19 mouse cellular contexts compared by ENCODE assay signal in genomic region chr12:45832671-45833413, GRCm38 (mm10).
DNase-seq lines count a peak whose midpoint lies in the region; ATAC-seq and TF ChIP-seq lines count a peak whose summit lies in the region.
"Had no signal": no experiment of that assay in that cellular context is flagged by ENCODE, and none has a peak within 500 bp of the region (broad histone marks: within the 10 kb centered on the region; RNA-seq: fewer than 3 reads in every experiment).

No protein-coding gene starts in this region.

- DNase-seq in brain, embryonic 14.5 days (ENCODE audit: low read depth): peak; percentile 54
- DNase-seq in hindbrain, embryonic 14.5 days (ENCODE audit: low spot score): peak; percentile 38
- DNase-seq in right cerebral cortex, adult 18-20 months: no peak
- DNase-seq in spleen, postnatal 10 days (ENCODE audit: low spot score in 2 of 2): no peak
- DNase-seq: kidney, adult 8-10 months; kidney, postnatal 4 days; liver, postnatal 0 days; spleen, adult 18-20 months; thymus, postnatal 25 days had no signal

- H3K27me3 ChIP-seq in forebrain, embryonic 13.5 days: no peaks in the 10 kb centered on the region
- H3K27me3 ChIP-seq in forebrain, embryonic 16.5 days (replicated peaks; ENCODE audit: control insufficient read depth, insufficient read depth, low read length): no peaks in the 10 kb centered on the region
- H3K27me3 ChIP-seq in hindbrain, embryonic 14.5 days (ENCODE audit: control insufficient read depth, insufficient read depth, low read length): no peaks in the 10 kb centered on the region
- H3K27me3 ChIP-seq in midbrain, embryonic 16.5 days (ENCODE audit: control insufficient read depth, insufficient read depth, low read depth, low read length): no peaks in the 10 kb centered on the region
- H3K27me3 ChIP-seq in liver, embryonic 12.5 days (replicated peaks): no peaks in the 10 kb centered on the region
- H3K27me3 ChIP-seq: limb, embryonic 12.5 days had no signal

- ATAC-seq in forebrain, embryonic 13.5 days: peak; percentile 13; the same call in 1 of the 2 replicates
- no peak; the same call in 1 of the 2 replicates for ATAC-seq in forebrain, embryonic 16.5 days
- peak; percentile 66 for ATAC-seq in hindbrain, embryonic 14.5 days (ENCODE audit: low FRiP score)
- peak; percentile 66 for ATAC-seq in midbrain, embryonic 16.5 days
- ATAC-seq in liver, embryonic 12.5 days: no peak
- ATAC-seq: liver, postnatal 0 days had no signal

- no peak overlapping the region for H3K27ac ChIP-seq in forebrain, embryonic 13.5 days
- no peak overlapping the region for H3K27ac ChIP-seq in forebrain, embryonic 16.5 days (ENCODE audit: low read length)
- peak overlapping the region; percentile 44 for H3K27ac ChIP-seq in hindbrain, embryonic 14.5 days
- H3K27ac ChIP-seq in midbrain, embryonic 16.5 days (ENCODE audit: low read length): peak overlapping the region; percentile 77
- H3K27ac ChIP-seq in liver, embryonic 12.5 days: no peak overlapping the region
- H3K27ac ChIP-seq: limb, embryonic 12.5 days; macrophage; stomach, postnatal 0 days had no signal

- no peaks in the 10 kb centered on the region; the same call in 1 of the 2 replicates for H3K4me1 ChIP-seq in forebrain, embryonic 13.5 days
- no peaks in the 10 kb centered on the region; the same call in 1 of the 2 replicates for H3K4me1 ChIP-seq in forebrain, embryonic 16.5 days (replicated peaks; ENCODE audit: control insufficient read depth, insufficient read depth, low read length)
- peaks cover 16% of the 10 kb centered on the region for H3K4me1 ChIP-seq in hindbrain, embryonic 14.5 days (replicated peaks; ENCODE audit: control insufficient read depth, insufficient read depth, low read length)
- H3K4me1 ChIP-seq in midbrain, embryonic 16.5 days (ENCODE audit: control insufficient read depth, insufficient read depth, low read length): peaks cover 14% of the 10 kb centered on the region
- no peaks in the 10 kb centered on the region for H3K4me1 ChIP-seq in liver, embryonic 12.5 days
- H3K4me1 ChIP-seq: limb, embryonic 12.5 days had no signal

- 39% methylated on average over 9 of the region's 9 CpGs for WGBS in forebrain, embryonic 13.5 days
- WGBS in forebrain, embryonic 16.5 days: 36% methylated on average over 9 of the region's 9 CpGs
- WGBS in hindbrain, embryonic 14.5 days: 39% methylated on average over 9 of the region's 9 CpGs
- 20% methylated on average over 9 of the region's 9 CpGs for WGBS in midbrain, embryonic 16.5 days
- 36% methylated on average over 9 of the region's 9 CpGs for WGBS in liver, embryonic 12.5 days (ENCODE audit: insufficient replicate concordance)

- TF ChIP-seq CTCF in brain, embryonic 14.5 days (IDR thresholded peaks at IDR 0.05; ENCODE audit: borderline replicate concordance, extremely low read depth, insufficient read depth, insufficient read length): no peak

- no peak overlapping the region for H3K4me2 ChIP-seq in forebrain, embryonic 13.5 days
- no peak overlapping the region for H3K4me2 ChIP-seq in forebrain, embryonic 16.5 days (ENCODE audit: low read length)
- peak overlapping the region; percentile 13 for H3K4me2 ChIP-seq in hindbrain, embryonic 14.5 days (replicated peaks)
- H3K4me2 ChIP-seq in midbrain, embryonic 16.5 days (ENCODE audit: low read length): peak overlapping the region; percentile 7; the same call in 1 of the 2 replicates
- H3K4me2 ChIP-seq in liver, embryonic 12.5 days: no peak overlapping the region
- H3K4me2 ChIP-seq: heart, embryonic 11.5 days; limb, embryonic 12.5 days had no signal

- H3K4me3 ChIP-seq in forebrain, embryonic 13.5 days: no peak overlapping the region
- no peak overlapping the region for H3K4me3 ChIP-seq in forebrain, embryonic 16.5 days (replicated peaks; ENCODE audit: low read length)
- no peak overlapping the region for H3K4me3 ChIP-seq in hindbrain, embryonic 14.5 days (replicated peaks; ENCODE audit: low read length)
- no peak overlapping the region for H3K4me3 ChIP-seq in midbrain, embryonic 16.5 days (ENCODE audit: low read depth, low read length)
- no peak overlapping the region for H3K4me3 ChIP-seq in liver, embryonic 12.5 days
- H3K4me3 ChIP-seq: erythroblast, embryonic 14.5 days; limb, embryonic 12.5 days; myocyte had no signal

- TF ChIP-seq POLR2A in brain, embryonic 14.5 days (IDR thresholded peaks at IDR 0.05; ENCODE audit: borderline replicate concordance, extremely low read depth, insufficient read depth, insufficient read length, poor library complexity, severe bottlenecking): no peak

- 0 out of 2 replicates have a peak, but pooled peaks cover 5% of the 10 kb centered on the region for H3K9me3 ChIP-seq in forebrain, embryonic 13.5 days (replicated peaks)
- 0 out of 2 replicates have a peak, but pooled peaks cover 3% of the 10 kb centered on the region for H3K9me3 ChIP-seq in forebrain, embryonic 16.5 days (ENCODE audit: control insufficient read depth, low read length)
- peaks cover 10% of the 10 kb centered on the region for H3K9me3 ChIP-seq in hindbrain, embryonic 14.5 days (ENCODE audit: control insufficient read depth, low read length)
- H3K9me3 ChIP-seq in midbrain, embryonic 16.5 days (replicated peaks; ENCODE audit: control insufficient read depth, low read length, poor library complexity, severe bottlenecking): peaks cover 5% of the 10 kb centered on the region
- no peaks in the 10 kb centered on the region for H3K9me3 ChIP-seq in liver, embryonic 12.5 days (replicated peaks)
- H3K9me3 ChIP-seq: limb, embryonic 12.5 days had no signal

- H3K36me3 ChIP-seq in forebrain, embryonic 13.5 days (ENCODE audit: poor library complexity, severe bottlenecking): no peaks in the 10 kb centered on the region
- no peaks in the 10 kb centered on the region for H3K36me3 ChIP-seq in forebrain, embryonic 16.5 days (ENCODE audit: control insufficient read depth, insufficient read depth)
- no peaks in the 10 kb centered on the region for H3K36me3 ChIP-seq in hindbrain, embryonic 14.5 days (replicated peaks; ENCODE audit: control insufficient read depth, insufficient read depth)
- no peaks in the 10 kb centered on the region for H3K36me3 ChIP-seq in midbrain, embryonic 16.5 days (ENCODE audit: control insufficient read depth, insufficient read depth, low read length)
- no peaks in the 10 kb centered on the region for H3K36me3 ChIP-seq in liver, embryonic 12.5 days
- H3K36me3 ChIP-seq: limb, embryonic 12.5 days had no signal

- H3K9ac ChIP-seq in forebrain, embryonic 13.5 days: no peak overlapping the region
- H3K9ac ChIP-seq in forebrain, embryonic 16.5 days (replicated peaks; ENCODE audit: low read depth, low read length): no peak overlapping the region
- no peak overlapping the region for H3K9ac ChIP-seq in hindbrain, embryonic 14.5 days
- H3K9ac ChIP-seq in midbrain, embryonic 16.5 days (ENCODE audit: low read depth, low read length): no peak overlapping the region
- no peak overlapping the region for H3K9ac ChIP-seq in liver, embryonic 12.5 days
- H3K9ac ChIP-seq: limb, embryonic 12.5 days; liver, postnatal 0 days had no signal

Comparison
In these comparisons a context has a peak if more than half of its experiments do, and no peak if none do; other contexts are left out.
1. ATAC-seq: peak in forebrain, embryonic 13.5 days (single experiment), hindbrain, embryonic 14.5 days (single experiment) and midbrain, embryonic 16.5 days (single experiment); none in forebrain, embryonic 16.5 days (single experiment) and liver, embryonic 12.5 days (single experiment).
2. H3K27ac ChIP-seq: peak in hindbrain, embryonic 14.5 days (single experiment) and midbrain, embryonic 16.5 days (single experiment); none in forebrain, embryonic 13.5 days (single experiment), forebrain, embryonic 16.5 days (single experiment) and liver, embryonic 12.5 days (single experiment).
3. H3K4me2 ChIP-seq: peak in hindbrain, embryonic 14.5 days (single experiment) and midbrain, embryonic 16.5 days (single experiment); none in forebrain, embryonic 13.5 days (single experiment), forebrain, embryonic 16.5 days (single experiment) and liver, embryonic 12.5 days (single experiment).
4. DNase-seq: peak in brain, embryonic 14.5 days (single experiment) and hindbrain, embryonic 14.5 days (single experiment); none in right cerebral cortex, adult 18-20 months (single experiment) and spleen, postnatal 10 days (0 of 2).